Mouse (Mus musculus): ENCODE measurements around the gene B4galt7. TPM values are rescaled to one million over a fixed set of nuclear protein-coding genes. Genes with fewer than 3 reads are reported as not detected.
"Not testable (repeated sequence)": the region's sequence is repeated elsewhere in the genome, so short reads cannot be mapped to it uniquely, and the experiment has no call there.

Gene B4galt7
- polyA plus RNA-seq, 1 experiment: 10.9 TPM

DNA sequence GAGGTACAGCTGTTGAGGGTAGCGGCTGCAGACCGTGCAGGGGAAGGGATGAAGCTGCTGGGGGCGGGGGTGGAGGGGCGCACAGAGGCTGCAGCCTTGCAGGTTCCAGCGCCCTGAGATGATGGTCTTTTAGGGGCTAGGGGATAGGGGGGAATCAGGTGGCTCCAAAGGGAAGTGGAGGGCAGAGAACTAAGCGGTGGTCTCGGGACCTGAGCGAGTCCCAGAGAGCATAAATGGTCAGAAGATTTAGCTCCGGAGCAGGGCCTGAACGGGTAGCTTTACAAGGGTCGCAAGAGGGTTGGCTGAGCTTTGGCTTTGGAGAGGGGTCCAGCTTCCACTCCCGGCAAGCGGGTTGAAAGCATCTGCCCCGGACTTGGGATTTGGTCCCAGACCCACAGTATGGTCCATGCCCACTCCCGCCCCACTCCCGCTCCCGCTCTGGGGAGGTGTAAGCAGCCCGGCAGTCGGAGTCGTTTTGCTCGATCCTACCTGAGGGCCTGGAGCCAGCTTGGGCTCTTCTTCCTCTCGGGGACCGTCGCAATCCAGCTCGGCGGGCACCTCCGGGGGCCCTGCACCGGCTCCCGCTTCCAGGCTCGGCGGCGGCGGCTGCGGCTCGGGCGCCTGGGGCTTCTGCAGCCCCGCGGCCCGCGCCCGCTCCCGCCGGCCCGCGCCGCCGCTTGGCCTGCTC lies 29.3 kb upstream of the B4galt7 start:
- 2% methylated on average over 47 of the region's 47 CpGs for WGBS
- peak overlapping the region; percentile 69; the same call in 1 of the 2 replicates for H3K27ac ChIP-seq (ENCODE audit: control insufficient read depth, insufficient read depth, low read depth, low read length, poor library complexity)
- no peaks in the 10 kb centered on the region; the same call in 1 of the 2 replicates for H3K4me1 ChIP-seq (ENCODE audit: control insufficient read depth, insufficient read depth, low read length)
- no peak for TF ChIP-seq POLR2A (IDR thresholded peaks at IDR 0.05; ENCODE audit: borderline replicate concordance, control insufficient read depth, low read depth, low read length)
- peak overlapping the region; percentile 73 for H3K4me3 ChIP-seq (replicated peaks; ENCODE audit: control insufficient read depth, low read depth, low read length)

DNA sequence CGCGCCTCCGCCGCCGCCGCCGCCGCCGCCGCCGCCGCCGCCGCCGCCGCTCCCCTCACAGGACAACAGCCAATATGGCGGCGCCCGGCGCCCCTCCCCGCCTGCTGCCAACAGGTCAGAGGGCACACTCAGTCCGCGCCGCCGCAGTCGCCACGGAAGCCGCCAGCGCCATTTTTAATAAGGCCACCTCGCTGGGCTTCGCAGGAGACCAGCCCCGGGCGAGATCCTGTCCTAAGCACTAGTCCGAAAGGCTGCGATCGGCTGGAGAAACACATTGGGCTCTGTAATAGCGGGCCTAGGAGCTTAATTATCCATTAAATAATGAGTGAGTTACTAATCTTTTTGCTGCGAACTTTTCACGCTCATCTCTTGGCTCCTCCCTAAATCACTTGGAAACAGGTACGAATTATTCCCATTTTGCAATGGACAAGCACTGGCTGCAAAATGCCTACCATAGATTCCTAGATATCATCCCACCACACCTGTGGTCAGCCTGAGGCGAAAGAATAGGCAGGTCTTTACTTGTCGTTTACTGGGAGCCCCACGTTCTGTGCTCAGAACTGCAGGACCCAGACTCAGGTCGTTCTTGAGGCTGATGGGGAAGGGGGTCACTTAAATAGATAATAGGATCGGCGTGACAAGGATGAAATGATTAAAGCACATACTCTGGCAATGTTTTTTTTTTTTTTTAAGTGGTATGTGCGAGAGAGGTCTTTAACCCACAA lies 28.5 kb upstream of the B4galt7 start, which contains the start of gene Fam193b:
Fam193b (minus strand) TSS at position 94 of the 725 bp plus-strand sequence.
- Histone ChIP-seq H3K4me3 (replicated peaks; ENCODE audit: control insufficient read depth, low read depth, low read length) (peak within 1 kb of the TSS; percentile 75), H3K4me1 (ENCODE audit: control insufficient read depth, insufficient read depth, low read length) (no peaks in the 10 kb centered on the region; the same call in 1 of the 2 replicates), H3K27ac (ENCODE audit: control insufficient read depth, insufficient read depth, low read depth, low read length, poor library complexity) (peak within 1 kb of the TSS; percentile 69; the same call in 1 of the 2 replicates)
- TF ChIP-seq CTCF (IDR thresholded peaks at IDR 0.05; ENCODE audit: control insufficient read depth, insufficient read depth, low read length) (no peak), POLR2A (IDR thresholded peaks at IDR 0.05; ENCODE audit: borderline replicate concordance, control insufficient read depth, low read depth, low read length) (peak; percentile 36; the same call in 1 of the 2 replicates)
- 10% methylated on average over 46 of the region's 47 CpGs for WGBS

DNA sequence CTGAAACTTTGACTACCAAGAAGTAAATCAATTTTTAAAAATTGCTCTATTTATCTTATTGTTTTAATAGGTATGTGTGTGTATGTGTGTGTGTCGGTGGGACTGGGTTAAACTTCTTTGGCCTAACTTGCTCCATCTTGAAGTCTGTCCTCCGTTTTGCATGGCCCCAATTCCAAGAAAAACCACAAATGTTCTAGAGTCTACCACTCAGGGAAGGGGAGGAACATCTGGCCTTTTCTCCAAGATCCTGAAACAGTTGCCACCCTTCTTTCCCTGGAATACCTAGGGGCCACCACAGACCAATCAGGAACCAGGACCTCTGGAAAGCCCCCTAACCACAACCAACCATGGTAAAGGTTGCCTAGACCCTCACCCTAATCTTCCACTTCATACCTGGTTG lies 27.7 kb upstream of the B4galt7 start:
- Histone ChIP-seq H3K4me1 (ENCODE audit: control insufficient read depth, insufficient read depth, low read length) (no peaks in the 10 kb centered on the region; the same call in 1 of the 2 replicates), H3K4me3 (replicated peaks; ENCODE audit: control insufficient read depth, low read depth, low read length) (no peak overlapping the region), H3K27ac (ENCODE audit: control insufficient read depth, insufficient read depth, low read depth, low read length, poor library complexity) (no peak overlapping the region)
- TF ChIP-seq POLR2A (IDR thresholded peaks at IDR 0.05; ENCODE audit: borderline replicate concordance, control insufficient read depth, low read depth, low read length): no peak
- TF ChIP-seq CTCF (IDR thresholded peaks at IDR 0.05; ENCODE audit: control insufficient read depth, insufficient read depth, low read length): no peak
- WGBS: 68% methylated on average over 2 of the region's 2 CpGs

DNA sequence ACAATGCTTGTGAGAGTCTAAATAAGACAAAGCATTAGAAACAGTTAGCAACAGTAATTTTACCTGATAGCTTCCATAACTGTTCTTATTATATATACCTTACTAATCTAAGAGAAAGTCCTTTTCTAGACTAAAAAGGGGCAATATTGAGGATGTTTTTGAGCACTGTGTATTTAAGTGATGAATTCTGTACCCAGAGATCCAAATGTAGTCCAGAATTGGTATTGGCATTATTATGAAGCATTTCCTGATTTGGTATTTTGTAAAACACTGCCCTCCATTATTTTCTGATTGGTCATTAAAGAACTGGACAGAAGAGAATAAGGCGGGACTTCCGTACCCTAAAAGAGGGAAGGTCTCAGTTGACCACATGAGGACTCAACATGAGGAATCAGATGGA lies 26.3 kb upstream of the B4galt7 start, which contains the start of gene Tmed9:
Tmed9 (plus strand) TSS at position 301 of the 400 bp plus-strand sequence.
- Histone ChIP-seq H3K27ac (ENCODE audit: control insufficient read depth, insufficient read depth, low read depth, low read length, poor library complexity) (no peak within 1 kb of the TSS), H3K4me1 (ENCODE audit: control insufficient read depth, insufficient read depth, low read length) (no peaks in the 10 kb centered on the region; the same call in 1 of the 2 replicates), H3K4me3 (replicated peaks; ENCODE audit: control insufficient read depth, low read depth, low read length) (no peak within 1 kb of the TSS)
- TF ChIP-seq POLR2A (IDR thresholded peaks at IDR 0.05; ENCODE audit: borderline replicate concordance, control insufficient read depth, low read depth, low read length) (no peak), CTCF (IDR thresholded peaks at IDR 0.05; ENCODE audit: control insufficient read depth, insufficient read depth, low read length) (no peak)
- 96% methylated on average over 2 of the region's 2 CpGs for WGBS

DNA sequence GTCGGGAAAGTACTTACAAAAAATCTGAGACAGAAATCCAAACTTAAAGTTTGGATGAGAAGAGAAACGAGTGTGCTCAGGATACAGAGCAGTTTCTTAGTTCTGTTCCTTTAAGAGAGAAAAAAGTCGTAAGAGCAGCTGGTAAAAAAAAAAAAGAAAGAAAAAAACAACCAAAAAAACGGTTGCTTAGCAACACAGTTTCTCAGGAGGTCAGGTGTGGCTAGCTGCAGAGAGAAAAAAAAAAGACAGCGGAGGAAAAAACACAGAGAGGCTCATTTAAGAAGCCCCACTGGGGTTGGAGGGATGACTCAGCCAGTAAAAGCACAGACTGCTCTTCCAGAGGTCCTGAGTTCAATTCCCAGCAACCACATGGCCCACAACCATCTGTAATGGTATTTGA lies 25.4 kb upstream of the B4galt7 start:
- no peak overlapping the region for H3K4me3 ChIP-seq (replicated peaks; ENCODE audit: control insufficient read depth, low read depth, low read length)
- WGBS: 74% methylated on average over 5 of the region's 5 CpGs
- TF ChIP-seq POLR2A (IDR thresholded peaks at IDR 0.05; ENCODE audit: borderline replicate concordance, control insufficient read depth, low read depth, low read length) (no peak), CTCF (IDR thresholded peaks at IDR 0.05; ENCODE audit: control insufficient read depth, insufficient read depth, low read length) (no peak)
- no peak overlapping the region for H3K27ac ChIP-seq (ENCODE audit: control insufficient read depth, insufficient read depth, low read depth, low read length, poor library complexity)
- H3K4me1 ChIP-seq (ENCODE audit: control insufficient read depth, insufficient read depth, low read length): no peaks in the 10 kb centered on the region; the same call in 1 of the 2 replicates

DNA sequence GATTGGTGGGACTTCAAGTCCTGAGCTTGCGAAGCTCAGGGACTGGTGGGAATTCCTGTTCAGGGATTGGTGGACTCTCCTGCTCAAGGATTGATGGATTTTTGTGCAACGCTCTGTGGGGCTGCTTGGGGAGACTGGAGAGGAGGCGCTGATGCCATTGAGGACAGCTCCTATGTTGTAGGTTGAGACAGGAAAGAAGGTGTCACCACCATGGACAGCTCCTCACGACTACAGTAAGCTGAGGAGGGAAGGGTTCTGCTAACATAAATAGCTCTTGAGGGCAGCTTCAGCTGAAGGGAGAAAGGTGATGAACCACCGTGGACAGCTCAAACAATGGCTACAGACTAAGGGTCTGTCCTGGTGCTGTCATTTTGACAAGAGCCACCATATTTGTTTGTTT lies 23.8 kb upstream of the B4galt7 start:
- no peak for TF ChIP-seq POLR2A (IDR thresholded peaks at IDR 0.05; ENCODE audit: borderline replicate concordance, control insufficient read depth, low read depth, low read length)
- no peak for TF ChIP-seq CTCF (IDR thresholded peaks at IDR 0.05; ENCODE audit: control insufficient read depth, insufficient read depth, low read length)
- Histone ChIP-seq H3K4me1 (ENCODE audit: control insufficient read depth, insufficient read depth, low read length) (no peaks in the 10 kb centered on the region), H3K4me3 (replicated peaks; ENCODE audit: control insufficient read depth, low read depth, low read length) (no peak overlapping the region), H3K27ac (ENCODE audit: control insufficient read depth, insufficient read depth, low read depth, low read length, poor library complexity) (no peak overlapping the region)
- 69% methylated on average over 5 of the region's 5 CpGs for WGBS

DNA sequence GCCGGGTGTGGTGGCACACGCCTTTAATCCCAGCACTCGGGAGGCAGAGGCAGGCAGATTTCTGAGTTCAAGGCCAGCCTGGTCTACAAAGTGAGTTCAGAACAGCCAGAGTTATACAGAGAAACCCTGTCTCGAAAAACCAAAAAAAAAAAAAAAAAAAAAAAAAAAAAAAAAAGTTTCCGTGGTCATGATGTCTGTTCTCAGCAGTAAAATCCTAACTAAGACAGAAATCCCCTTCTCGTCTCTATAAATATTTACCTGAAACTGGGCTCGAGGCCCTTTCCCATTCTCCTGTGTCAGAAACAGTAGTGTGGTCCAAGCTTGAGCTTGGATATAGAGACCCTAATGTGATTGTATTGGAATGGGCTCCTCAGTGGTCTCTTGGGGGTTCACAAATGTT lies 22.8 kb upstream of the B4galt7 start:
- 67% methylated on average over 7 of the region's 7 CpGs for whole genome bisulfite sequencing
- H3K4me3 ChIP-seq (replicated peaks; ENCODE audit: control insufficient read depth, low read depth, low read length); H3K27ac ChIP-seq (ENCODE audit: control insufficient read depth, insufficient read depth, low read depth, low read length, poor library complexity); H3K4me1 ChIP-seq (ENCODE audit: control insufficient read depth, insufficient read depth, low read length): not testable (repeated sequence)

DNA sequence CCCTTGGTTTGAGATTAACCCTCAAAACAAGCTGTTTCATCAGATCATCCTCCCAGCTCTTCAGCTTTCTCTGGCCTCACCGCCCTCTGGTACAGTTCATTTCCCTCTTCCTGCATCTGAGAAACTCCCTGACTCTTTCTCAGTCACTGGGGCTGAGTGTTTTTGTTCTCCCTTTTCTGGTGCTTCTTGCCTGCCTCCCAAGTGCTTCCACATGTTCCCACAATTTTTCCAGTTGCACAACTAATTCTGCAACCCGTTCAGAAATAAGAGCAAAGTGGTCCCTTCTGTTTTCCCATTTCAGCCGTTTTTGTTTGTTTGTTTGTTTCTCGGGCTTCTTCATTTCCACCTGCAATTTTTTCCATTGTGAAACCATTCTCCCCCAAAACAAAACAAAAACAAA lies 21.6 kb upstream of the B4galt7 start:
- WGBS: 63% methylated on average over 4 of the region's 4 CpGs
- no peak for TF ChIP-seq POLR2A (IDR thresholded peaks at IDR 0.05; ENCODE audit: borderline replicate concordance, control insufficient read depth, low read depth, low read length)
- no peak for TF ChIP-seq CTCF (IDR thresholded peaks at IDR 0.05; ENCODE audit: control insufficient read depth, insufficient read depth, low read length)
- Histone ChIP-seq H3K4me1 (ENCODE audit: control insufficient read depth, insufficient read depth, low read length) (no peaks in the 10 kb centered on the region), H3K4me3 (replicated peaks; ENCODE audit: control insufficient read depth, low read depth, low read length) (no peak overlapping the region), H3K27ac (ENCODE audit: control insufficient read depth, insufficient read depth, low read depth, low read length, poor library complexity) (no peak overlapping the region)

Measured in bone marrow, adult 2 months (tissue).